9 mouse cellular contexts compared by ENCODE assay signal in the genomic region with DNA sequence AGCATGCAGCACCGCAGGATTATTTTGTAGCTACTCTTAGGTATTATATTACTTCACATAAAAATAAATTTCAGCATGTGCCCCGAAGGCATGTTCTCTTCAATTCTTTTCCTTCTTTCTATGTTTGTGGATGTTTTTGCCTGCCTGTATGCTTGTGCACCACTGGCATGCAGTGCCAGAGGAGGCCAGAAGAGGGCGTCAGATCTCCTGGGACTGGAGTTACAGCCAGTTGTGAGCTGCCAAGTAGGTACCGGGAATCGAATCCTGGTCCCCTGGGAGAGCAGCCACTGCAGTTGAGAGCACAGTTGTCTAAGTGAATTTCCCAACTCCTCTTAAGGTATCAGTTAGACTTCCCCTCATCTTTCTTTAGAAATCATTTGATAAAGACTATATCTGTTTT. TPM values are rescaled to one million over a fixed set of nuclear protein-coding genes. Genes with fewer than 3 reads are reported as not detected.
A peak's percentile ranks its signal among the peaks of the same experiment; 100 is the strongest.
DNase-seq lines count a peak whose midpoint lies in the region; ATAC-seq lines count a peak whose summit lies in the region.
"Had no signal": no experiment of that assay in that cellular context is flagged by ENCODE, and none has a peak within 500 bp of the region (broad histone marks: within the 10 kb centered on the region; RNA-seq: fewer than 3 reads in every experiment).

No protein-coding gene starts in this region.

- 91% methylated on average over 5 of the region's 5 CpGs for WGBS in hindbrain, embryonic 12.5 days
- 91% methylated on average over 5 of the region's 5 CpGs for WGBS in hindbrain, embryonic 10.5 days
- 86% methylated on average over 5 of the region's 5 CpGs for WGBS in liver, embryonic 11.5 days

- no peak overlapping the region for H3K4me3 ChIP-seq in hindbrain, embryonic 12.5 days
- no peak overlapping the region for H3K4me3 ChIP-seq in hindbrain, embryonic 10.5 days
- H3K4me3 ChIP-seq in liver, embryonic 11.5 days (ENCODE audit: low read depth, low read length), result no peak overlapping the region

- no peak for ATAC-seq in hindbrain, embryonic 12.5 days (ENCODE audit: low FRiP score)
- ATAC-seq in liver, embryonic 11.5 days (replicated peaks; ENCODE audit: low FRiP score), result no peak

- peaks cover 32% of the 10 kb centered on the region for H3K4me1 ChIP-seq in hindbrain, embryonic 12.5 days
- H3K4me1 ChIP-seq in hindbrain, embryonic 10.5 days (replicated peaks), result peaks cover 48% of the 10 kb centered on the region
- H3K4me1 ChIP-seq in liver, embryonic 11.5 days (replicated peaks; ENCODE audit: control insufficient read depth, insufficient read depth, low read length), result peaks cover 44% of the 10 kb centered on the region

- peaks cover 4% of the 10 kb centered on the region; the same call in 1 of the 2 replicates for H3K36me3 ChIP-seq in hindbrain, embryonic 12.5 days
- H3K36me3 ChIP-seq in hindbrain, embryonic 10.5 days, result peaks cover 14% of the 10 kb centered on the region
- peaks cover 2% of the 10 kb centered on the region; the same call in 1 of the 2 replicates for H3K36me3 ChIP-seq in liver, embryonic 11.5 days (ENCODE audit: control insufficient read depth, insufficient read depth, low read length)

- H3K27ac ChIP-seq in hindbrain, embryonic 12.5 days, result peak overlapping the region; percentile 98; the same call in 1 of the 2 replicates
- H3K27ac ChIP-seq in hindbrain, embryonic 10.5 days, result no peak overlapping the region
- peak overlapping the region; percentile 49; the same call in 1 of the 2 replicates for H3K27ac ChIP-seq in liver, embryonic 11.5 days (ENCODE audit: low read depth, low read length)

- no peaks in the 10 kb centered on the region for H3K9me3 ChIP-seq in hindbrain, embryonic 12.5 days (replicated peaks)
- H3K9me3 ChIP-seq in hindbrain, embryonic 10.5 days, result 0 out of 2 replicates have a peak, but pooled peaks cover 2% of the 10 kb centered on the region
- no peaks in the 10 kb centered on the region for H3K9me3 ChIP-seq in liver, embryonic 11.5 days (ENCODE audit: control insufficient read depth, low read length)
- H3K9me3 ChIP-seq: heart, embryonic 15.5 days had no signal

- H3K9ac ChIP-seq in hindbrain, embryonic 12.5 days, result no peak overlapping the region
- no peak overlapping the region for H3K9ac ChIP-seq in liver, embryonic 11.5 days (ENCODE audit: low read depth, low read length)
- H3K9ac ChIP-seq: heart, embryonic 15.5 days had no signal

- H3K27me3 ChIP-seq in hindbrain, embryonic 12.5 days, result no peaks in the 10 kb centered on the region
- no peaks in the 10 kb centered on the region for H3K27me3 ChIP-seq in hindbrain, embryonic 10.5 days (ENCODE audit: insufficient read depth, poor library complexity, severe bottlenecking)
- no peaks in the 10 kb centered on the region for H3K27me3 ChIP-seq in liver, embryonic 11.5 days (replicated peaks; ENCODE audit: control insufficient read depth, insufficient read depth, low read length)
- H3K27me3 ChIP-seq: heart, embryonic 15.5 days had no signal

- no peak for DNase-seq in hindbrain, embryonic 10.5 days (ENCODE audit: low spot score)
- DNase-seq in B cell, adult 2 months, result peak; percentile 57 to 61
- peak; percentile 79 for DNase-seq in R1 (ENCODE audit: low read depth, low spot score)
- no peak for DNase-seq in liver, embryonic 11.5 days (ENCODE audit: low spot score)
- DNase-seq in ovary, postnatal 14 days (ENCODE audit: low spot score), result no peak
- no peak for DNase-seq in ovary, postnatal 36 days (ENCODE audit: low spot score)
- DNase-seq in retina, postnatal 1 day, result no peak

- H3K4me2 ChIP-seq in hindbrain, embryonic 12.5 days (replicated peaks), result no peak overlapping the region
- peak overlapping the region; percentile 31; the same call in 1 of the 2 replicates for H3K4me2 ChIP-seq in liver, embryonic 11.5 days

RNA-seq across cellular contexts. Expression of gene Sec14l1, which starts 1.6 kb away (rescaled TPM):
- polyA plus RNA-seq in hindbrain, embryonic 12.5 days (2016; fragmentation: Nextera tagmentation; extraction: Ambion mirVana), result 76.2 and 77.6 TPM in 2 replicates
- 57.0 and 58.2 TPM in 2 replicates for polyA plus RNA-seq in hindbrain, embryonic 10.5 days (2016; fragmentation: Nextera tagmentation; extraction: Ambion mirVana)
- 20.9 and 22.8 TPM in 2 replicates for polyA plus RNA-seq in liver, embryonic 11.5 days (2014; fragmentation: Nextera tagmentation; extraction: Ambion mirVana)

Comparison
In these comparisons a context has a peak if more than half of its experiments do, and no peak if none do; other contexts are left out.
1. DNase-seq: peak in B cell, adult 2 months (2 of 2) and R1 (single experiment); none in hindbrain, embryonic 10.5 days (single experiment), liver, embryonic 11.5 days (single experiment), ovary, postnatal 14 days (single experiment), ovary, postnatal 36 days (single experiment) and retina, postnatal 1 day (single experiment).